Mouse (Mus musculus): ENCODE data around the gene Emc1.

Emc1 gene

GRCm38 (mm10) chr4:139351931-139352711 lies at the start of gene Emc1, which contains the start of the genes Mrto4 and Ubr4:
Gene Emc1 (plus strand): TSS chr4:139352587.
Gene Mrto4 (minus strand): TSS chr4:139352576.
Gene Ubr4 (plus strand): TSS chr4:139352609.
- peak; percentile 58 for DNase-seq (ENCODE audit: low read depth)

- DNase-seq (ENCODE audit: low read depth): no peak
Observed at GRCm38 (mm10) chr4:139305521-139305920, 46.9 kb upstream of the Emc1 start.

- no peak for DNase-seq (ENCODE audit: low read depth)
Observed at GRCm38 (mm10) chr4:139307916-139308315, 44.5 kb upstream of the Emc1 start.

- DNase-seq (ENCODE audit: low read depth): no peak
Observed at GRCm38 (mm10) chr4:139309651-139310050, 42.7 kb upstream of the Emc1 start.

- peak; percentile 85 for DNase-seq (ENCODE audit: low read depth)
Observed at GRCm38 (mm10) chr4:139310171-139310898, 42.1 kb upstream of the Emc1 start, which contains the start of the genes Pqlc2 and Akr7a5. Gene Pqlc2 (minus strand): TSS chr4:139310708. Gene Akr7a5 (plus strand): TSS chr4:139310744.

GRCm38 (mm10) chr4:139310899-139311701 lies 41.3 kb upstream of the Emc1 start:
- DNase-seq (ENCODE audit: low read depth): no peak

GRCm38 (mm10) chr4:139311707-139312106 lies 40.7 kb upstream of the Emc1 start:
- DNase-seq (ENCODE audit: low read depth): no peak

- DNase-seq (ENCODE audit: low read depth): no peak
Observed at GRCm38 (mm10) chr4:139312632-139313031, 39.8 kb upstream of the Emc1 start.

GRCm38 (mm10) chr4:139318449-139318848 lies 33.9 kb upstream of the Emc1 start:
- no peak for DNase-seq (ENCODE audit: low read depth)

GRCm38 (mm10) chr4:139319740-139320139 lies 32.6 kb upstream of the Emc1 start:
- no peak for DNase-seq (ENCODE audit: low read depth)

- peak; percentile 97 for DNase-seq (ENCODE audit: low read depth)
Observed at GRCm38 (mm10) chr4:139330605-139331004, 21.8 kb upstream of the Emc1 start.

GRCm38 (mm10) chr4:139334631-139335295 lies 17.6 kb upstream of the Emc1 start:
- DNase-seq (ENCODE audit: low read depth): no peak

GRCm38 (mm10) chr4:139335507-139335906 lies 16.9 kb upstream of the Emc1 start:
- no peak for DNase-seq (ENCODE audit: low read depth)

- peak; percentile 93 for DNase-seq (ENCODE audit: low read depth)
Observed at GRCm38 (mm10) chr4:139336822-139337483, 15.4 kb upstream of the Emc1 start.

GRCm38 (mm10) chr4:139338145-139338544 lies 14.2 kb upstream of the Emc1 start:
- DNase-seq (ENCODE audit: low read depth): no peak

GRCm38 (mm10) chr4:139340835-139341234 lies 11.6 kb upstream of the Emc1 start:
- no peak for DNase-seq (ENCODE audit: low read depth)

- DNase-seq (ENCODE audit: low read depth): no peak
Observed at GRCm38 (mm10) chr4:139341556-139342233, 10.7 kb upstream of the Emc1 start.

- DNase-seq (ENCODE audit: low read depth): no peak
Observed at GRCm38 (mm10) chr4:139343718-139344117, 8.7 kb upstream of the Emc1 start.

GRCm38 (mm10) chr4:139345416-139346019 lies 6.9 kb upstream of the Emc1 start:
- DNase-seq (ENCODE audit: low read depth): no peak

GRCm38 (mm10) chr4:139352832-139353231 lies 445 bp downstream of the Emc1 start:
- DNase-seq (ENCODE audit: low read depth): no peak

Data from c-Kit-positive CD71-negative TER-119-negative erythroid progenitor cells, embryonic 14.5 days (primary cell).